Mouse (Mus musculus) left cerebral cortex, postnatal 14 days (tissue): ENCODE results near the gene Tmc5. TPM values are rescaled to one million over a fixed set of nuclear protein-coding genes. Genes with fewer than 3 reads are reported as not detected.

Experiments
- DNase-seq, 2 experiments: peaks; one replicate each; pipeline ENCODE4 v3.0.0; 2021 to 2022; ENCODE audit warnings: low spot score in 2 of 2, mixed read lengths in 1 of 2
- intact Hi-C: fragments of 180-260 bp; cut with DNase I; formaldehyde crosslinking; loops from one replicate; pipeline ENCODE4 v1.15.1; 2025
- total RNA-seq, 2 experiments: library from RNA; stranded (reverse); gene quantifications; 2 replicates each; pipeline ENCODE4 v1.2.3; 2021

Gene Tmc5
- total RNA-seq, 2 experiments from 2014 or later = 0.35 to 0.38 TPM

DNA sequence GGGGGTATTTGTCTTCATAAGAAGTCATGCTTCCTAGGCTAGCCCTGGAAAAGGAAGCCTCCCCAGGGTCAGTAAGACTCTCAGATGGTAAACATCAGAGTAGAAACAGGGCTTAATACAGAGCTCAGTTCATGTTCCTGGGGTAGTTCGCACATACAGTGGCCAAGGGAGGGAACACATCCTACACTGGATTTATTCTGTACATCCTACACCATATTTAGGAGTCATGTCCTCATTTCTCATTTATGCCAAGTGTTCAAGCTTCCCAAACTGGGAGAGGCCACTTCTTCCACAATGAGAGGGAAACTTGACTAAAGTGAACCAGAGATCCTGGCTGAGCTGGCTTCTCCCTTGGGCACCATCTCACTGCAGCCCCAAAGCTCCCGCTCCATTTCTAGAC is 70.7 kb downstream of the Tmc5 start:
- intact Hi-C loops = no loop called here
- no peak for DNase-seq

DNA sequence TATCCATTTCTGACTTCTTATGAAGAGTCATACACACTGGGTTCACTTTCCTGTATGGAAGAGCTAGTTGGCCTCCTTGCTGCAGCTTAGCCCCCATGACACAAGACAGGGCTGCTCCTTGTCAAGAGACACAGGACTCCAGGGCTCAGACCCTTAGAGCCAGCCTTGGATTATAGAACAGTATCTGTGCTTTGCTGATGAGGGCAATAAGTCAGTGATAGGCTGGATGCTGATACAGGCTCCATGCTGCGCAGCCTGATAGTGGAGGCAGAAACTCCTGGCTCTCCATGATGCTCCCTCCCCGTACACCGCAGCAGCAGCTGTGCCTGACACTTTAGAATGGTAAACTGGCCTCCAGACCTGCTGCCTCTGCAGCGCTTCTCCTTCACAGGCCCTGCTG is 73.0 kb downstream of the Tmc5 start:
- intact Hi-C loops = no loop called here
- no peak for DNase-seq

DNA sequence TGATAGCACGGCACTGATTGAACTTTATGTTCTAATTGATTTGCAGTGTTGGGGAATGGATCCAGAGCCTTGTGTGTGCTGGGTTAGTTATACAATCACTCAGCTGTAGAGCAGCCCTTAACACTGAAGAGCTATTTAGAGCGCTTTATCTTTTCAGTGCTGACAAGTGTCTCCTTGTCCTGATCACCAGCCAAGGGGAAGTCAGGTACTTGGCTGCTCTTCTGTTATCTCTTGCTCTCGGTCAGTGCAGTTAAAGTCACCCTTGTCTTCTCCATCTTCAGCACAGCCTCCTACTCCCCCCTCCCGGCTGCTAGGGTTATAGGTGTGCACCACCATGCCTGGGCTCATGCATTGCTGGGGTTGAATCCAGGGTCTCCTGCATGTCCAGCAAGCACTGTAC is 79.7 kb downstream of the Tmc5 start:
- intact Hi-C loops = no loop called here
- DNase-seq = no peak

DNA sequence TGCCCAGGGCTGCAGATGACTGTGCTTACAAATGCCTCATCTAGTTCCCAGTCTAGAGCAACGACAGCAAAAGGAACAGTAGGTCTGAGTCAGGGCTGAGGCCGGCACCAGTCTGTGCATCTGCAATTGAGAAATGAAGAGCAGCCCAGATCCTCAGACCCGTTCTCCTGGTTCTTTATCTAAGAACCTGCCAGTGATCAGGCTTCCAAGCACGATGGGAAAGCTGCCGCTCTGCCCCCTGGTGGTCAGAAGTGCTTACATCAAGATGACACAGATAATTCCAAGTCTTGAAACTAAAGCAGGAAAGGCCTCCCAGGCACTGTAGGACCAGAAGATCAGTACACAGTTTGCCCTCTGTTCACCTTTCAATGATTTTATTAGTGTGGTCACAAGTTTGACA is 91.1 kb downstream of the Tmc5 start:
- peak; percentile 93 for DNase-seq
- intact Hi-C loops = loop anchor here (2.0 kb wide), 1 partner anchor 383 kb away; no protein-coding TSS in a partner anchor

DNA sequence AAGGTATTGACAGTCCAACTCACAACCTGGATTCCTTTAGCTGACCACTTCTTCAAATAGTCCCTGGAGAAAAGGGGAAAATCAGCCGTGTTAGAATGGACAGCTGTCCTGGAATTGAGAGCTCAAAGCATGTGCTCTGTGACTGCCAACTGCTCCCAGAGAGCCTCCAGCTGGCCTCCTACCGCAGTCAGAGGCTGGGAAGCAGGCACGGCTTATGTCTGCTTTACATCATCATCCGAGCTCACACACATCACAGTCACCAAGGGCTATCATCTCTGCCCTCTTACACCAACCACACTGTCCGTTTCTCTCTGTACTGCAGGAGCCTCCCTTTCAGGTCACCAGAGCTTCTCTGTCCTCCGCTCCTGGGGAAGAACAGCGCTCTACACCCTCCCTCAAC is 92.0 kb downstream of the Tmc5 start:
- intact Hi-C loops = loop anchor here (1.0 to 2.0 kb wide), 2 partner anchors 94 to 384 kb away; no protein-coding TSS in a partner anchor
- DNase-seq = no peak

DNA sequence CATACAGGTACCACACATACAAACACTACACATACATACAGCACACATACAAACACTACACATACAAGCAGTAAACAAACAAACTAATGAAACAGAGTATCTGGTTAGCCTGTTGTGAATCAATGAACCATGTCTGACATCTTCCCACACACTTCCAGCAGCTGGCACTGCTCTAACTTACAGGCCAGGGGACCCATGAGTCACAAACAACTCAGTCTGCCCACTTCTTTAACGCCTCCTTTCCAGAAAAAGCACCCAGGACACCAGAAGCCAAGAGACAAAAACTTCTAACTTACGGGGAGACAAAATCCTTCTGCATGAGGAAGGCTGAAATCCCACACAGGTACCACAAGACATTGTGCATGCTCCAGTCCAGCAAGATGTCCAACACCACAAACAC is 94.2 kb downstream of the Tmc5 start:
- intact Hi-C loops = no loop called here
- DNase-seq = no peak

DNA sequence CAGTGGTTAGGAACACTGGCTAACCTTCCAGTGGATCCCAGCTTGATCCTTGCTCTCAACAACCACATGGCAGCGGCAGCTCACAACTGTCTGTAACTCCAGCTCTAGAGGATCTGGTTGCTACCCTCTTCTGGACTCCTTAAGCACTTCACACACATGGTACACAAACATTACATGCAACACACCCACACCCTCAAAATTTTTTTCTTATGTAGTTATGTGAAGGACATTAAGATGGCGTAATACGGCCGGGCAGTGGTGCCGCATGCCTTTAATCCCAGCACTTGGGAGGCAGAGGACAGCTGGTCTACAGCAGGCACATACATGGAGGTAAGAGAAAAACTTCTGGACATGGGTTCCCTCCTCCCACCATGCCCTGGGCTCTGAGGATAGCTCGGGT is 99.0 kb downstream of the Tmc5 start:
- intact Hi-C loops = no loop called here
- no peak for DNase-seq

DNA sequence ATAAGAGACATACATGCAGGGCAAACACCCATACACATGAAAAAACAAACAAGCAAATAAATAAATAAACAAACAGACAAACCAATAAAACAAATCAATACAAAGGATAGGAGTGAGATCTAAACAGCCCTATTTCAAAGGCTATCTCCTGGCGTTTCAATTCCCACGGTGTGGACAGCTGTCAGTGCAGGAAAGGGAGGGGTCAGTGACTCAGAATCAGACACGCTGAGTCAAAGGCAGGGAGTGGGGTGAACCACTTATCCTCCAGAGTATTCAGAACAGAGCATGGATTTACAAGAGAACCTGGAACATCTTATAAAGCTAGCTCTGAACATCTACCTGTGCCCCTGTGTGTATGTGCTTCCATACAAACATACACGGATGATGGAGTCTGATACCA is 100.1 kb downstream of the Tmc5 start:
- intact Hi-C loops = no loop called here
- DNase-seq = no peak

DNA sequence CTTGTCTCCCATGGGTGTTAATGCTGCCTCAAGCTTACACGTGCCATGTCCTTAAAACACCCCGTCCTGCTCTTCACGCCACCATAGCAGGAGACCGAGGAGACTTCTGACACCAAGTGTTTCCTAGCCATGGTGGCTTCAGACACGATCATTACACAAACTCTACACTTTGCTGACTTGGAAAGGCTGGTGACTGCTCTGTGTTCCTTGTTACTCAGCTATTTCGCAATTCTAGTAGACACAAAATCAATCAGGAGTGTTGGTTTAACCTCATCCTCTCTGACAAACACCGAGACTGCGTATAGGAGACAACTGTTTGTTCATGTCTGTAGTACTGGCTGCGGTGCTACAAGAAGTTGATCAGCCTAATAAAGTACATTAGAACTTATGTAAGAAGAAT is 101.8 kb downstream of the Tmc5 start:
- intact Hi-C loops = no loop called here
- DNase-seq = no peak

DNA sequence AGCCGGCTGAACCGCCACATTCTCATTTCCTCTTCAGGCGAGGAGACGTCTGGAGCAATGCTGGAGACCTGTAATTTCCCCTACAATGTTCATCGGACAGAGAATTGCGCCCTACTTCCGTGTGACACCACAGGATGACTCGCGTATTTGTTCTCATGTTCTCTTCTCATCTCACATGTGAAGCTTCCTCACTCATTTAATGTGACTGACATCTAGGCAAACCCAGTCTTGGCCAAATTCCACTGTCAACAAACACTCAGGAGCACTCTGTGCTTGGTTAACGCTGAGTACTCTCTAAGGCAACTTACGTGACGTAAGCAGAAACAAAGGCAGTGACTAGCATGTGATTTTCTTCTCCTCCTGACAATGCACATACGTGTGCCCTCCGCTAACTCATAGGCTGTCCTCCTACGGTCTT is 106.1 kb downstream of the Tmc5 start:
- no peak for DNase-seq
- intact Hi-C loops = no loop called here

DNA sequence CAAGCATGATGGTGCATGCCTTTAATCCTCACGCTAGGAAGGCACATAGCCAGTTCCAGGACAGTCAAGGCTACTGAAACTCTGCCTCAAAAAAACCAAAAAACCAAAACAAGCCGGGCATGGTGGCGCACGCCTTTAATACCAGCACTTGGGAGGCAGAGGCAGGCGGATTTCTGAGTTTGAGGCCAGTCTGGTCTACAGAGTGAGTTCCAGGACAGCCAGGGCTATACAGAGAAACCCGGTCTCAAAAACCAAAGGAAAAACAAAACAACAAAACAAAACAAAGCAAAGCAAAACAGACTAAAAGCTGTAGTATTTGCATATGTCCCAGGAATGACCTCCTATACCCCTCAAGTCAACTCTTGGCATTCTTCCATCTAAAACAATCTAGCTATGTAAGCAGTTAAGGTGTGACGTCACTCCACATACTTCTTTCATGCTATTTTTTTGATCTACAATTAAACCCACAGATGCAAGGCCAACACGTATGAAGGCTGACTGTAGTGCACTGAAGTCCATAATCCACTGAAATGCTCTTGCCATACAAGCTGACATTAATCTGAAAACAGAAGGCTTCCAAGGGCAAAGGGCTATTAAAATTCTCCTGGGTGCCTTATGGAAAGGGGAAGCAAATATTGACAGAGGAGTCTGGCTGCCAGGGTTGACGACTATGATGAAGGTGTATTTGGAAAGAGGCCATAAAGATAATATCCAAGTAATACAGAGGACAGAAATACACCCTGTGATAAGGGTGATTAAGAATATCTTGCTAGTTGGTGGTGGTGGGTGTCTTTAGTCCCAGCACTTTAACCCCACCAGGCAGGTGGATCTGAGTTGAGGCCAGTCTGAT is 107.1 kb downstream of the Tmc5 start:
- intact Hi-C loops = no loop called here
- DNase-seq = no peak

DNA sequence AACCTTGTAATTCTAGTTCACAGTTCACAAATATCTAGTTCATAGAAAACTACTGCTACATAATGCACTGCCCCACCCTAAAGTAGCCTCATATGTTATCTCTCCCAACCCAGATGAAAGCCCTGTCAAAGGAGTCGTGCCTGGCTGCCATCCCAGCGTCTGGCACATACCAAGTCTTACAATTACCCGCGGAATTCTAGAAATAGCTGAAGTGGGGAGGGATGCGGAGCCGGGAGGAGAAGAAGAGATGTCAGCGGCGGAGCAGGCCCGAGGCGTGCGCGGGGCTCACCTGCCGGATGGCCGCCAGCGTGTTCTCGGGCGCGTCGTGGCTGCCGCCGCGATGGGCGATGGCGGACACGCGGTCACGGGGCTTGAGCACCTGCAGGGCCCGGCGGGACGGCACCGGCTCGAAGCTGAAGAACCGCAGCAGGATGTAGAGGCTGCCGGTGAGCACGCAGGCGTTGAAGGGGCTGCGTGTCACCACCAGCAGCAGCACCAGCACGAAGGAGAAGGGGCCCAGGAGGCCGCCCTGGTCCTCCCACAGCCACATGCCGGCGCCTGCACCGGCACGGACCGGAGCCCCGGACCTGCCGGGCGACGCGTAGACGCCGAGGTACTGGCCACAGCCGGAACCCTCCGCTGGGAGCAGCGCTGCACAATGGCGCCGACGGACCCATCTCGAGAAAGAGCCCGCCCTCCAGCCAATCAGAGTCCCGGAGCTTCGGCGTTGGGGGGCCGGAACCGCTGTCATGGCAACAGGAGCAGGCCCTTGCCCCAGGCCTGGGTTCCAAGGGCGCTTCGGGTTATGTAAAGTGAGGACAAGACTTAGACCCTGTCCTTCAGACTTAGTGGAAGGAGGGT is 108.2 kb downstream of the Tmc5 start, which contains the start of gene Gde1:
Gene Gde1 (minus strand): TSS at position 678 of the 861 bp plus-strand sequence.
- intact Hi-C loops = no loop called here
- peak; percentile 93 to 94 for DNase-seq

DNA sequence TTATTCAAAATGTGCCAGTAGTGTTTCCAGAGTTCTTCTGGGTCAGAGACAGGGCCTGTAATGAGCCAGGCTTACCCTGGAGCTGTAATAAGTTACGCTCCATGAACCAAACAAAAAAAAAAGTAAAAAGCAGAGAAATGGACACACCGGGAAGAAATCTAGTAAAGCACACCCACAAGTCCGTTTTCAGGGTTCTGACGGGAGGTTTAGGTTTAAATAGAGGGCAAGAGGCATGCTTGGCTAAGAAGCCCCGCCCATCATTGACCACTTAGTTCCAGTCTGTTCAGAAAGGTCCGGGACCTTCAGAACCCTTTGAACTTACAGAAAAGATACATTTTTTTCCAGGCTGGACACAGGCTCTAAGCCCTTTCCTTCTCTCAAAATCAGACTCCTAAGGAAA is 109.0 kb downstream of the Tmc5 start:
- intact Hi-C loops = no loop called here
- no peak for DNase-seq

DNA sequence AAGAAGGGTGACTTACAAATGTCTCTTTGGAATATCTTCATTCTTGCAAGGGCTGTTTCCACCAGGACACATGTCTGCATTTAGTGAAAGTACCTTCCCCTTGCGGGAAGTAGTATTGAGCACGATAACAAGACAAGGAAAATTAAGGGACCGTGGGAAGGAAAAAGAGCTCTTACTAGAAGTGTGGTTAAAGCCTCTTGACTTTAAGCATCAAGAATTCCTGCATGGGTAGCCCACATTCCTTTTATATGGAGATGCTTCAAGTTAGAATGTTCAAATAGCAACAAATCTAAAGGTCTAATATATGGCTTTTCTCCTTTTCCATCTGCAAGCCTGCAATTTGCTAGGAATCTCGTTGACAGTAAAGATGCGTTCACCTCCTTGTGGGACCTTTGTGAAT is 109.4 kb downstream of the Tmc5 start:
- intact Hi-C loops = no loop called here
- DNase-seq = no peak

DNA sequence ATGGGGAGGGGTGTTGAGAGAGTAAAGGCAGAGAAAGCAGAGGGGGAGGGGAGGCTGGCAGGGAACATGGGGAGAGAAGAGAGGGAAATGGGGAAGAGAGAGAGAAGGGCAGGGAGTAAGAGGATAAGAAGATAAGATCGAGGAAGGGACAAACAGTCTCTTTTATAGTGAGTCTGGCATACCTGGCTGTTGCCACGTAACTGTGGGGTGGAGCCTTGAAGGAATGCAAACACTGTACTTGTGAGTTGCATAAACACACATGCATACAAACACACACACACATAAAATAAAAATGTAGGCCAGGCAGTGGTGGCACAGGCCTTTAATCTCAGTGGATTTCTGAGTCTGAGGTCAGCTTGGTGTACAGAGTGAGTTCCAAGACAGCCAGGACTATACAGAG is 110.1 kb downstream of the Tmc5 start:
- DNase-seq = no peak
- intact Hi-C loops = no loop called here

DNA sequence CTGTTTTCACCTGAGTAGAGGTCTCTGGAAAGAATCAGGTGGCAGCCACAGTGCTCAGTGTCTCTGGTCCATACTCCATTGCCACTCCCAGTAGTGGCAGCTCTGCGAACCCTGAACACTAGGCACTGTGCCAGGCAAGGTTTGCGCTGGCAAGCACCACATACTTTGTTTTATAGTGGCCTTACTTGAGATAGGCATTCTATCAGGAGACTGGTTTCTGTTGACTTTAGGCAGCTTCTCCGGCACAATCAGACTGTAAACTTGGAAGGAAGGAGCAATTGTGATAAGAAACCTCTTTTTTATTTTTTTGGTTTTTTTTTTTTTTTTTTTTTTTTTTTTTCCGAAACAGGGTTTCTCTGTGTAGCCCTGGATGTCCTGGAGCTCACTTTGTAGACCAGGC is 110.9 kb downstream of the Tmc5 start:
- intact Hi-C loops = no loop called here
- no peak for DNase-seq

DNA sequence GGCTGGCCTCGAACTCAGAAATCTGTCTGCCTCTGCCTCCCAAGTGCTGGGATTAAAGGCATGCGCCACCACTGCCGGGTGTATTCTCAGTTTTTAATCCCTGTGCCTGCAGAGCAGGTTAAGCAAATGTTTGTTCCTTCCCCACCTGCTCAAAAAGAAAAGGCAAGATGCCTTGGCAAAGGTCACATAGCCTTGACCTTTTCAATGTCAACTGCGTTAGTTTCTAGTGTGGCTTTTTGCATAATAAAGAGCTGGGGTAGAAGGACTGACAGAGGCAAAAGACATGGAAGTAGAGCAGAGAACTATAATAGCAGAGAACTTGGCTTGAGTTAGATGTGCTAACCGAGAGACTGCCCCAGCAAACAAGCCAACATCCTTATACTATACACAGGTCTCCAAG is 113.7 kb downstream of the Tmc5 start:
- intact Hi-C loops = no loop called here
- DNase-seq = no peak

DNA sequence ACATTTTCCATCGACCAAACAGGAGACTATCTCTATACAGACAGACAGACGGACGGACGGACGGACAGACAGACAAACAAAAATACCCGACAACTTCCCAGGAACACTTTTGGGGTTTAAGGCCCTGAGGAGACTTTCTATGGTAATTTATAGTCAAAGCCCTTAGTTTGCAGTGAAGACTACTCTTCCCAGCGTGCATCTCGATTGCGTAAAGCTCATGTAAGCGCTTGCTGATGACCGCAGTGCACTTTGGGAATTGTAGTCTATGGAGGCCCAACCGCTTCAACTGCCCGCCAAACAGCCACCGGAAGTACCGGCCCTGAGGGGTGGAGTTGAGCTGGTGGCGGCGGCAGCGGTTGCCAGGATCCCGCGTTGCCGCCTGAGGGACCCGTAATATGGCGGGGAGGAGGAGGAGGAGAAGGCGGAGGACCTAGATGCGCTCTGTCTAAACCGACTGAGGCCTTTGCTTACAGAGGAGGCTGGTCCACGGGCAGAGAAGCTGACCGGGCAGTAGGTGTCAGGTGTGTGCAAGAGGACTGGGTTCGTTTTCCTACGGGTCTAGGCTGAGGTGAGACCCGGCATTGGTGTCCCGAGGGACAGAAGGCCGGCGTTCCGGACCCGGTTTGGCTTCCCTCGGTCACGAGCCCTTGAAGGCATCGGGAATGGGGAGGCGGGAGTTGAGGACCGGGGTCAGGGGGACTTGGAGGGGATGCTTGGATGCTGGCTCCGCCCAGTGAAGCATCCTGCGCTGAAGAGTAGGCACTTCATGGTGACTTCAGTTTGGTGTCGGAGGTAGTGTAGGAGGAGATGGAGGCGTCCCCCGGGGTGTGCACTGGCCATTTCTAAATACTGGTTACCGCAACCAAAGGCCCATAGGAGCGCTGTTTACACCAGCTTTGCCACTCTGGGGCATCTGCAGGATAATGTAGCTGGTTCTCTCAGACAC is 115.4 kb downstream of the Tmc5 start, which contains the start of gene Ccp110:
Gene Ccp110 (plus strand): TSS at position 325 of the 946 bp plus-strand sequence.
- intact Hi-C loops = no loop called here

DNA sequence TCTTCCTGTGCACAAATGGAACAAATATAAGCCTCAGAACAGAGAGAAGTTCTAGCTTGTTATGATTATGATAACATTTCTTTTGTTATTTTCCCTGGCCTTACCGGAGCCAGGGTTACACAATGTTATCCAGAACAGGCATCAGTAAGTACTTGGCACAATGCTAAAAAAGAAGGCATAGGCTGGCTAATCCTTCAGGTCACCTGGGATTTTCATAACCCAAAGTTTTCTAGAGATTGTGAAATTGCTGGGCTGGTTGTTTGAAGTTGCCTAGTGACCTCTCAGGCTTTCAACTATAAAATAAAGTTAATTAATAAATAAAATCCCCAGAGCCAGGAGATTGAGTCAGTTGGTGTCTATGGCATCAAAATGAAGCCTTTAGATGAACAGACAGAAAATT is 117.8 kb downstream of the Tmc5 start:
- DNase-seq = no peak
- intact Hi-C loops = no loop called here

More for the DNA sequence above, 115.4 kb downstream of the Tmc5 start, which contains the start of gene Ccp110:
- peak; percentile 95 to 97 for DNase-seq
